Mouse (Mus musculus) CH12.LX (cell line): ENCODE data around the gene Tmem119.

Experiments
- CTCF ChIP-seq, 2 experiments: IDR thresholded peaks in 1 of 2; conservative IDR thresholded peaks in 1 of 2; 2 replicates each; pipeline ENCODE4 v1.5.1; 2011 to 2012; ENCODE audit warnings: low read depth in 2 of 2, low read length in 2 of 2, improper control_type of control experiment in 1 of 2, inconsistent platforms in 1 of 2, mild to moderate bottlenecking in 1 of 2, moderate library complexity in 1 of 2
- KAT2A ChIP-seq: IDR thresholded peaks from 2 replicates; pipeline ENCODE4 v1.6.1; 2012; ENCODE audit warnings: low read length, improper control_type of control experiment, inconsistent platforms; ENCODE audit not compliant: insufficient replicate concordance

GRCm38 (mm10) chr5:113765641-113766526 lies 34.4 kb downstream of the Tmem119 start:
- TF ChIP-seq KAT2A (no peak), CTCF (conservative IDR thresholded peaks at IDR 0.05 in 1 of 2, IDR thresholded peaks at IDR 0.05 in 1 of 2; ENCODE audit: low read depth in 2 of 2, low read length in 2 of 2) (no peak)
